ENCODE assay signal across 12 mouse cellular contexts in the genomic region with DNA sequence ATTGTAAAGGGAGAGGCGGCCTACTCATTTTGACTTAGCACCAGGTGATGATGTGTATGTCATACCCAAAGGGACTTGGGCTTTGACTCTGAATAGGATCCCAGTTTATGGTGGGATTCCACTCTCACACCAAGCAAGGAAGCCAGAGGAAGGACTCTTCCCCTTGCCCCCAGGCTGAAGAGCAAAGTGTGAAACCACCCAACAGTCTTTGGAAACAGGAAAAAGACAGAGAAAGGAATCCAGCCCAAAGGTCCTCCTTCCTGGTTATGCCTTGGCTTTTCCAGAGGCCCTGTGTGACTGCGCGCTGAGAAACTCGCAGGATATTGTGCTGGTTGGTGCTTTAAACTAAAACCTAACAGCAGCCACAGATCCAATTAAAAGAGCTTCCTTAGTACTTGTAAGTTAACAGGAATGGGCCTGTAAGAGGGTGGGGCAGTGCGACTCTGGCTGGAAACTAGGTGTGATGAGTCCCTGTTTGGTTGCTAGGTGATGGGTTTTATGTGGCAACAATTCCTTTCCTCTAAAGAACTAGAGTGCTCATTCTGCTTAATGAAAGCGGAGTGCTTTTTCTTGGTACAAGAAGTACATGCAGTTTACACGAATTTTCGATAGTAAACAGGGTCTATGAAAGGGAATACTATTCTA. TPM values are rescaled to one million over a fixed set of nuclear protein-coding genes. Genes with fewer than 3 reads are reported as not detected.
DNase-seq lines count a peak whose midpoint lies in the region; ATAC-seq and TF ChIP-seq lines count a peak whose summit lies in the region.
"Had no signal": no experiment of that assay in that cellular context is flagged by ENCODE, and none has a peak within 500 bp of the region (broad histone marks: within the 10 kb centered on the region; RNA-seq: fewer than 3 reads in every experiment).

No protein-coding gene starts in this region.

- no peak overlapping the region for H3K4me3 ChIP-seq in heart, embryonic 10.5 days
- no peak overlapping the region for H3K4me3 ChIP-seq in lung, postnatal 0 days (ENCODE audit: low read depth, low read length)
- H3K4me3 ChIP-seq in lung, adult 2 months (replicated peaks; ENCODE audit: extremely low read depth, low read depth, low read length) = no peak overlapping the region
- no peak overlapping the region for H3K4me3 ChIP-seq in intestine, embryonic 14.5 days (ENCODE audit: low read depth, low read length)
- H3K4me3 ChIP-seq in stomach, embryonic 16.5 days (replicated peaks; ENCODE audit: low read length) = no peak overlapping the region
- H3K4me3 ChIP-seq: gastrocnemius, adult 2 months; liver, embryonic 12.5 days; midbrain, embryonic 12.5 days had no signal

- H3K27ac ChIP-seq in heart, embryonic 10.5 days = no peak overlapping the region
- peak overlapping the region; percentile 62 for H3K27ac ChIP-seq in lung, postnatal 0 days (ENCODE audit: low read length)
- peak overlapping the region; percentile 6 for H3K27ac ChIP-seq in intestine, embryonic 14.5 days (ENCODE audit: low read depth)
- H3K27ac ChIP-seq in stomach, embryonic 16.5 days (ENCODE audit: low read length) = peak overlapping the region; percentile 89
- H3K27ac ChIP-seq: gastrocnemius, adult 2 months; liver, embryonic 12.5 days; midbrain, embryonic 12.5 days had no signal

- no peaks in the 10 kb centered on the region for H3K36me3 ChIP-seq in heart, embryonic 10.5 days
- no peaks in the 10 kb centered on the region for H3K36me3 ChIP-seq in lung, postnatal 0 days (ENCODE audit: insufficient read depth, low read length)
- H3K36me3 ChIP-seq in intestine, embryonic 14.5 days (ENCODE audit: control insufficient read depth, insufficient read depth, low read length) = no peaks in the 10 kb centered on the region
- no peaks in the 10 kb centered on the region for H3K36me3 ChIP-seq in stomach, embryonic 16.5 days (ENCODE audit: control insufficient read depth, insufficient read depth, low read length)
- H3K36me3 ChIP-seq: liver, embryonic 12.5 days; midbrain, embryonic 12.5 days had no signal

- no peak for TF ChIP-seq POLR2A in lung, adult 2 months (IDR thresholded peaks at IDR 0.05; ENCODE audit: borderline replicate concordance, extremely low read depth, low read depth, low read length)

- no peak overlapping the region for H3K4me2 ChIP-seq in lung, postnatal 0 days (replicated peaks; ENCODE audit: low read depth, low read length)
- H3K4me2 ChIP-seq in intestine, embryonic 14.5 days (ENCODE audit: low read length) = no peak overlapping the region
- H3K4me2 ChIP-seq in stomach, embryonic 16.5 days (ENCODE audit: low read depth, low read length) = peak overlapping the region; percentile 14; the same call in 1 of the 2 replicates
- H3K4me2 ChIP-seq: liver, embryonic 12.5 days; midbrain, embryonic 12.5 days had no signal

- H3K27me3 ChIP-seq in heart, embryonic 10.5 days (ENCODE audit: insufficient read depth, poor library complexity, severe bottlenecking) = no peaks in the 10 kb centered on the region
- H3K27me3 ChIP-seq in lung, postnatal 0 days (replicated peaks; ENCODE audit: insufficient read depth, low read length) = no peaks in the 10 kb centered on the region
- no peaks in the 10 kb centered on the region for H3K27me3 ChIP-seq in intestine, embryonic 14.5 days (replicated peaks; ENCODE audit: control insufficient read depth, insufficient read depth, low read length)
- H3K27me3 ChIP-seq in stomach, embryonic 16.5 days (ENCODE audit: control insufficient read depth, insufficient read depth, low read length) = no peaks in the 10 kb centered on the region
- H3K27me3 ChIP-seq: liver, embryonic 12.5 days had no signal

- intact Hi-C loops in heart, postnatal 14 days (cut with DNase I) = no loop called here
- intact Hi-C loops in gastrocnemius, postnatal 14 days (cut with DNase I; ENCODE audit: low total_unique reads) = no loop called here

- DNase-seq in heart, embryonic 10.5 days (ENCODE audit: low spot score) = peak; percentile 72
- no peak for DNase-seq in heart, postnatal 14 days
- peak; percentile 92 for DNase-seq in lung, postnatal 0 days (ENCODE audit: low spot score)
- no peak for DNase-seq in lung, adult 2 months
- peak; percentile 51 for DNase-seq in intestine, embryonic 14.5 days (ENCODE audit: low spot score)
- no peak for DNase-seq in gastrocnemius, postnatal 14 days
- DNase-seq in urinary bladder, postnatal 25 days (ENCODE audit: low spot score) = no peak
- DNase-seq: gastrocnemius, adult 2 months had no signal

- peaks cover 37% of the 10 kb centered on the region for H3K4me1 ChIP-seq in heart, embryonic 10.5 days
- H3K4me1 ChIP-seq in lung, postnatal 0 days (ENCODE audit: insufficient read depth, low read depth, low read length) = peaks cover 11% of the 10 kb centered on the region; the same call in 1 of the 2 replicates
- peaks cover 5% of the 10 kb centered on the region for H3K4me1 ChIP-seq in lung, adult 2 months (ENCODE audit: control insufficient read depth, insufficient read depth, low read length)
- H3K4me1 ChIP-seq in intestine, embryonic 14.5 days (replicated peaks; ENCODE audit: control insufficient read depth, insufficient read depth, low read length) = peaks cover 16% of the 10 kb centered on the region
- peaks cover 21% of the 10 kb centered on the region; the same call in 1 of the 2 replicates for H3K4me1 ChIP-seq in stomach, embryonic 16.5 days (ENCODE audit: control insufficient read depth, insufficient read depth, low read length)

- H3K9ac ChIP-seq in lung, postnatal 0 days (replicated peaks; ENCODE audit: low read depth) = no peak overlapping the region
- H3K9ac ChIP-seq in intestine, embryonic 14.5 days (ENCODE audit: low read length) = no peak overlapping the region
- no peak overlapping the region; the same call in 1 of the 2 replicates for H3K9ac ChIP-seq in stomach, embryonic 16.5 days (ENCODE audit: low read length)
- H3K9ac ChIP-seq: liver, embryonic 12.5 days; midbrain, embryonic 12.5 days had no signal

- peak; percentile 58 for TF ChIP-seq EP300 in lung, postnatal 0 days (IDR thresholded peaks at IDR 0.05)

- TF ChIP-seq CTCF in lung, postnatal 0 days (IDR thresholded peaks at IDR 0.05) = no peak
- TF ChIP-seq CTCF in lung, adult 2 months (IDR thresholded peaks at IDR 0.05; ENCODE audit: insufficient read depth, low read length) = no peak

- peak; percentile 87 for ATAC-seq in lung, postnatal 0 days
- no peak for ATAC-seq in intestine, embryonic 14.5 days (replicated peaks; ENCODE audit: low FRiP score, low TSS enrichment, low read depth)
- ATAC-seq in stomach, embryonic 16.5 days (ENCODE audit: insufficient read depth, low FRiP score) = peak; percentile 61; the same call in 1 of the 2 replicates
- ATAC-seq: CD4-positive, CD25-positive, alpha-beta regulatory T cell, adult 4 months; liver, embryonic 12.5 days had no signal

- H3K9me3 ChIP-seq in heart, embryonic 10.5 days = no peaks in the 10 kb centered on the region
- no peaks in the 10 kb centered on the region for H3K9me3 ChIP-seq in lung, postnatal 0 days (ENCODE audit: low read length)
- no peaks in the 10 kb centered on the region for H3K9me3 ChIP-seq in intestine, embryonic 14.5 days (ENCODE audit: control insufficient read depth, low read length)
- H3K9me3 ChIP-seq in stomach, embryonic 16.5 days (replicated peaks; ENCODE audit: control insufficient read depth, low read length) = no peaks in the 10 kb centered on the region
- H3K9me3 ChIP-seq: liver, embryonic 12.5 days; midbrain, embryonic 12.5 days had no signal

- WGBS in heart, embryonic 10.5 days = 77% methylated on average over 8 of the region's 8 CpGs
- 65% methylated on average over 8 of the region's 8 CpGs for WGBS in lung, postnatal 0 days
- 67% methylated on average over 8 of the region's 8 CpGs for WGBS in lung, adult 2 months
- WGBS in intestine, embryonic 14.5 days = 74% methylated on average over 8 of the region's 8 CpGs
- WGBS in stomach, embryonic 16.5 days = 66% methylated on average over 8 of the region's 8 CpGs

RNA-seq across cellular contexts. Expression of a gene that starts 26.1 kb away (rescaled TPM):
- 121 and 125 TPM in 2 replicates for polyA plus RNA-seq in heart, embryonic 10.5 days (2016; fragmentation: Nextera tagmentation; extraction: Ambion mirVana)
- total RNA-seq in heart, postnatal 14 days (2021) = 10 to 100 TPM; 48.8 to 56.9 TPM
- polyA plus RNA-seq in lung, postnatal 0 days (2015; fragmentation: Nextera tagmentation; extraction: Ambion mirVana) = 275 and 288 TPM in 2 replicates
- polyA plus RNA-seq in lung, adult 2 months (2012; rRNA removed) = 79.3 and 84.0 TPM in 2 replicates
- 159 and 176 TPM in 2 replicates for polyA plus RNA-seq in intestine, embryonic 14.5 days (2014; fragmentation: Nextera tagmentation; extraction: Ambion mirVana)
- polyA plus RNA-seq in stomach, embryonic 16.5 days (2015; fragmentation: Nextera tagmentation; extraction: Ambion mirVana) = 266 and 335 TPM in 2 replicates
- total RNA-seq in gastrocnemius, postnatal 14 days (2021) = 10 to 100 TPM; 10.3 to 16.5 TPM

Comparison
In these comparisons a context has a peak if more than half of its experiments do, and no peak if none do; other contexts are left out.
1. DNase-seq: peak in heart, embryonic 10.5 days (single experiment), lung, postnatal 0 days (single experiment) and intestine, embryonic 14.5 days (single experiment); none in heart, postnatal 14 days (0 of 2), lung, adult 2 months (single experiment), gastrocnemius, postnatal 14 days (single experiment) and urinary bladder, postnatal 25 days (single experiment).